Mouse (Mus musculus) erythroblast, embryonic 14.5 days (primary cell): ENCODE results near the gene Arl15. TPM values are rescaled to one million over a fixed set of nuclear protein-coding genes. Genes with fewer than 3 reads are reported as not detected.

Experiments
- H3K27me3 ChIP-seq: 2 replicates; pipeline ENCODE4 v1.6.1; 2012; ENCODE audit warnings: inconsistent platforms; ENCODE audit not compliant: control insufficient read depth
- H3K36me3 ChIP-seq: 2 replicates; pipeline ENCODE4 v1.6.1; 2012; ENCODE audit warnings: mild to moderate bottlenecking, inconsistent platforms; ENCODE audit not compliant: control insufficient read depth
- H3K4me1 ChIP-seq: 2 replicates; pipeline ENCODE4 v1.6.1; 2012; ENCODE audit warnings: inconsistent platforms; ENCODE audit not compliant: control insufficient read depth
- H3K4me3 ChIP-seq: replicated peaks from 2 replicates; pipeline ENCODE3; 2012; ENCODE audit warnings: moderate library complexity, mild to moderate bottlenecking, inconsistent platforms
- H3K9me3 ChIP-seq: 2 replicates; pipeline ENCODE4 v1.6.1; 2012; ENCODE audit warnings: low read length, inconsistent platforms, mixed read lengths; ENCODE audit not compliant: control insufficient read depth
- GATA1 ChIP-seq: IDR thresholded peaks from 2 replicates; pipeline ENCODE4 v1.6.1; 2012; ENCODE audit warnings: low read length, inconsistent platforms, mixed read lengths
- TAL1 ChIP-seq: IDR thresholded peaks from 3 replicates; pipeline ENCODE4 v1.6.1; 2012; ENCODE audit warnings: low read length, inconsistent platforms, mixed read lengths
- polyA plus RNA-seq: library from polyadenylated mRNA; stranded (reverse); fragments of >175 nt; gene quantifications from 2 replicates; pipeline ENCODE4 v1.2.3, GENCODE M21; 2012

The Arl15 gene
- polyA plus RNA-seq, 1 experiment = not detected

DNA sequence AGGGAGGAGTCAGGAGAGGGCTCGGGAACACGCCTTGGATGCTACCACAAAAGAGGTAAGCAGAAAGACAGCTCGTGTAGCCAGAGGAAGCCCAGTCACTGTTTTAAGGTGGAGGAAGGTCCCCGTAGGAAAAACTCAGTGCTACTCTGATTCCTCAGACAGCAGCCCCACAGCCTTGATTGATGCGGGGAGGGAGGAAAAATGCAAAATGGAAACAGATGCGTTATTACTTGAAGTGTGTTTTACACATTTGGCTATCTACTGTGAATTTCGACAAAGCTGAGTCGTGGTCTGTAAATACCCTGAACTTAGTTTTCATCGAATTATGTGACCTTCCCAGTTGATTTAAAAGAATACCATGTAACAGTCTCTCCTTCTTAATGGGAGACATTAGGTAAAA, 296.9 kb downstream of the Arl15 start:
- H3K36me3 ChIP-seq = peaks cover 5% of the 10 kb centered on the region
- H3K4me1 ChIP-seq = no peaks in the 10 kb centered on the region
- TF ChIP-seq GATA1 = no peak
- TF ChIP-seq TAL1 = no peak
- H3K9me3 ChIP-seq = no peaks in the 10 kb centered on the region
- H3K4me3 ChIP-seq = no peak overlapping the region
- H3K27me3 ChIP-seq = no peaks in the 10 kb centered on the region

- no peak for TF ChIP-seq TAL1
- no peak for TF ChIP-seq GATA1
- Histone ChIP-seq H3K4me3 (no peak overlapping the region), H3K36me3 (peaks cover 2% of the 10 kb centered on the region), H3K9me3 (no peaks in the 10 kb centered on the region), H3K4me1 (no peaks in the 10 kb centered on the region), H3K27me3 (no peaks in the 10 kb centered on the region)
These were observed 300.0 kb downstream of the Arl15 start for GRCm38 (mm10) chr13:114094151-114094875.

DNA sequence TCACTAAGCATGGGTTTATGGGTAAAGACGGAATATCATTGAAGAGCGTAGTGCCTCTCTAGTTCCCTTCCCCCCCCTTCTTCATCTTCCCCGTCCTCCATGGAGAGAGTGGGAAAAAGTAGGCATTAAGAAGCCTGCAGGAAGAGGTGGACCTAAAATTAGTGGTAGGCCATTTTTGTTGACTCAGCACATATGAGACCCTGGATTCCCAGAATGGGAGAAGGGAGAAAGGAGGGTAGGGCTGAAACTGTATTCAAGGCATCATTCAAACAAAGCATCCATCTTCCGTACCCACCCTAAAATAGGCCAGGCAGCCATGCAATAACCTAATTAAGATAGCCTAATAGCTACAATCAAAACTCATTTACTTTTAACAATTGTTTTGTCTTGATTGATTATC, 301.1 kb downstream of the Arl15 start:
- no peak for TF ChIP-seq TAL1
- TF ChIP-seq GATA1 = no peak
- Histone ChIP-seq H3K9me3 (no peaks in the 10 kb centered on the region), H3K4me3 (no peak overlapping the region), H3K4me1 (no peaks in the 10 kb centered on the region), H3K36me3 (no peaks in the 10 kb centered on the region), H3K27me3 (no peaks in the 10 kb centered on the region)

- no peaks in the 10 kb centered on the region for H3K27me3 ChIP-seq
- no peak overlapping the region for H3K4me3 ChIP-seq
- no peak for TF ChIP-seq TAL1
- no peak for TF ChIP-seq GATA1
- H3K36me3 ChIP-seq = no peaks in the 10 kb centered on the region
- no peaks in the 10 kb centered on the region for H3K9me3 ChIP-seq
- no peaks in the 10 kb centered on the region for H3K4me1 ChIP-seq
These were observed 302.1 kb downstream of the Arl15 start for GRCm38 (mm10) chr13:114096386-114096785.

- no peaks in the 10 kb centered on the region for H3K27me3 ChIP-seq
- no peak for TF ChIP-seq TAL1
- no peak for TF ChIP-seq GATA1
- peaks cover 3% of the 10 kb centered on the region for H3K36me3 ChIP-seq
- no peak overlapping the region for H3K4me3 ChIP-seq
- no peaks in the 10 kb centered on the region for H3K4me1 ChIP-seq
- no peaks in the 10 kb centered on the region for H3K9me3 ChIP-seq
These were observed 306.9 kb downstream of the Arl15 start for GRCm38 (mm10) chr13:114101155-114101554.

GRCm38 (mm10) chr13:114106083-114106482, 311.8 kb downstream of the Arl15 start:
- no peaks in the 10 kb centered on the region for H3K27me3 ChIP-seq
- no peaks in the 10 kb centered on the region for H3K4me1 ChIP-seq
- no peaks in the 10 kb centered on the region for H3K9me3 ChIP-seq
- no peak overlapping the region for H3K4me3 ChIP-seq
- TF ChIP-seq TAL1 (no peak), GATA1 (no peak)
- peaks cover 3% of the 10 kb centered on the region for H3K36me3 ChIP-seq

DNA sequence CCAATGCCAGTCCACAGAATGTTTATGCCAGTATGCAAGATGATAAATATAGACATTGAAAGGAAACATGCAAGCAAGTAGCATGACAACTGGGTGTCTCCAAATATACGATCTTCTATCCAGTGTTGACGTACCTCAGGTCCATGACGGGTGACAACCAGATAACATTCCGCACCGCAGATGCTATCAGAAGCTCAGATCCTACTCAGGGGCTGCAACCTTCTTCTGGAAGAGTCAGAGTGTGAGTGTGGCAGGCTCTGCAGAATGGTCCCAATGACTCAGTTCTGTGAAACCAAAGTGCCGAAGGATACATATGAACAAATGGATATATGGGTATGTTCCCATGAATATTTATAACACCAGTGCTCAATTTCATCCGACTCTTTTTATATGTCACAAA, 313.2 kb downstream of the Arl15 start:
- Histone ChIP-seq H3K27me3 (no peaks in the 10 kb centered on the region), H3K9me3 (no peaks in the 10 kb centered on the region), H3K4me1 (no peaks in the 10 kb centered on the region), H3K36me3 (peaks cover 3% of the 10 kb centered on the region), H3K4me3 (no peak overlapping the region)
- TF ChIP-seq TAL1 (no peak), GATA1 (no peak)

DNA sequence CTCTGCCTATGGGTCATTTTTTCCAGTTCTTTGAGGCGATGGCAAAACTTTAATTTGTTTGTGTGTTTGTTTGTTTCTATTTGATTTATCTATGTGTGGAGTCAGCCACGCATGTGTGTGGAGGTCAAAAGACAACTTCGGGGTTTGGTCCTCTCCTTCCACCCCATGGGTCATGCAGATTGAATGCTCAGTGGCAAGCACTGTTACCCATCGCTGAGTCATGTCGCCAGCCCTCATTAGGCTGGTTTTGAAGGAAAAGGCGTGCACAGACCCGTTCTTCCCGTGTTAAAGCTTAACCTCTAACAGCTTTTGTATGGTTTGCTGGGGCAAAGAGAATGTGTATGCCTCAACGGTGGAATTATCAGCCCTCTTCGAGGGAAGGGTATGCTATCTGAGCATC, 315.1 kb downstream of the Arl15 start:
- no peak overlapping the region for H3K4me3 ChIP-seq
- no peaks in the 10 kb centered on the region for H3K36me3 ChIP-seq
- no peaks in the 10 kb centered on the region for H3K27me3 ChIP-seq
- H3K9me3 ChIP-seq = no peaks in the 10 kb centered on the region
- no peaks in the 10 kb centered on the region for H3K4me1 ChIP-seq
- TF ChIP-seq TAL1 = no peak
- TF ChIP-seq GATA1 = no peak

DNA sequence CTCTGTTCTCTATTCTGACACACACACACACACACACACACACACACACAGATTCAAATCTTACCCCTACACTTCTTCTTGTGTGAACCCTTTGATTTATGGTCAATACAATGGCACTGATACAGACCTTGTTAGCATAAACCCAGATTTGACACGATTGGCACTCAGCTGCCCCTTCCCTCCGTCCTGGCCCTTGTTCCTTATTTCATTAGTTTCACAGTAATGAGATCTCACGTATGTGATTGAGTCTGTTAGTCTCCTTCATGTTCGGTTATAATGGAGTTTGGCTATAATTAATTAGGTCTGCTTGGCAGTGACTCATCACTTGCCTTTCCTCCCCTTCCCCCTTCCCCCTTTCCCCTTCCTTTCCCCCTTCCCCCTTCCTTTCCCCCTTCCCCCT, 315.5 kb downstream of the Arl15 start:
- Histone ChIP-seq H3K9me3 (no peaks in the 10 kb centered on the region), H3K27me3 (no peaks in the 10 kb centered on the region), H3K36me3 (no peaks in the 10 kb centered on the region), H3K4me3 (no peak overlapping the region), H3K4me1 (no peaks in the 10 kb centered on the region)
- TF ChIP-seq TAL1 (no peak), GATA1 (no peak)

- no peaks in the 10 kb centered on the region for H3K9me3 ChIP-seq
- TF ChIP-seq TAL1 = no peak
- no peak for TF ChIP-seq GATA1
- no peaks in the 10 kb centered on the region for H3K36me3 ChIP-seq
- no peaks in the 10 kb centered on the region for H3K27me3 ChIP-seq
- no peak overlapping the region for H3K4me3 ChIP-seq
- H3K4me1 ChIP-seq = no peaks in the 10 kb centered on the region
These were observed 319.2 kb downstream of the Arl15 start for GRCm38 (mm10) chr13:114113516-114113915.
